Mouse (Mus musculus): ENCODE measurements around the gene Arhgap8. TPM values are rescaled to one million over a fixed set of nuclear protein-coding genes. Genes with fewer than 3 reads are reported as not detected.

Arhgap8 gene
- total and polyA plus RNA-seq, 3 experiments = 0.08 TPM; not detected in 2

DNA sequence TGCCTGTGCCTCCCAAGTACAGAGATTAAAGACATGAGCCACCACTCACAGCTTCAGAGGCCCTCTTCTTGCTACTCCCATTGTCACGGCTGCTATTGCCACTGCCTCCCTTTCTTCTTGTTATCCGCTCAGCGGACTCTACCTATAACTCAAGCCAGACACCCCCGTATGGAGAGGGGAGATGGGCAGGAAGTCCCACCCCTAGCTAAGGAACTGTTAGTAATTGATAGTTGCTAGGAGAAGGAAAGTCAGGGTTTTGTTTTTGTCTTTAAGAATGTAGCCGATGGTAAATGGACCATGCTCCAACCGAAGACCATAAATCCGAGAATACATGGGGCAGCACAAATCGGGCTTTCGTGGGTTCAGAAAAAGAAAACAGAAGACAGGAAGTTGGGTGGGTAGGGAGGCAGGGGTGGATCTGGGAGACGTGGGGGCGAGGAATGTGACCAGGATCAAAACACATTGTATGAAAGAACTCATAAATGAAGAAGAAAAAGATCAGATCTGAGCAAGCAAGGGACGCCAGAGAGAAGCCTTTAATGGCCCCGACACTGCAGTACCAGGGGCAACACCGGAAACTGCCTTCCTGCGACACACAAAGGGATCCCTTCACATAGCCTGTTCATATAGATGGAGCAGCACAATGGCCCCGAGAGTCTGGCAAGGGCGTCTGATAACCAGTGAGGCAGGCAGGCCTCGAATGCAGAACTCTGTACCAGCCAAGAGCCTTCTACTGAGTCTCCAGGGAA, 12.0 kb downstream of the Arhgap8 start:
- Histone ChIP-seq H3K4me1 (ENCODE audit: control insufficient read depth in 1 of 2, insufficient read depth in 2 of 2) (peaks cover 20 to 35% of the 10 kb centered on the region in 2 experiments), H3K4me3 (replicated peaks in 1 of 3; ENCODE audit: low read depth in 2 of 3, low read length in 2 of 3, poor library complexity in 1 of 3) (no peak overlapping the region), H3K27ac (ENCODE audit: insufficient read depth, low read depth) (no peak overlapping the region), H3K79me2 (replicated peaks; ENCODE audit: control insufficient read depth, extremely low read depth, insufficient read depth, poor library complexity, severe bottlenecking) (no peaks in the 10 kb centered on the region), H3K9me3 (replicated peaks; ENCODE audit: low read length) (peaks cover 3% of the 10 kb centered on the region), H3K4me2 (ENCODE audit: insufficient read depth, low read depth, poor library complexity, severe bottlenecking) (no peak overlapping the region), H3K27me3 (replicated peaks) (peaks cover 2% of the 10 kb centered on the region), H3K36me3 (replicated peaks in 1 of 2; ENCODE audit: control insufficient read depth in 1 of 2, insufficient read depth in 1 of 2, low read length in 1 of 2) (no peaks in the 10 kb centered on the region), H3K9ac (ENCODE audit: insufficient read depth, low read depth) (no peak overlapping the region)
- DNase-seq (ENCODE audit: extremely low read depth) = no peak
- in situ Hi-C loops (cut with MboI; ENCODE audit: low pct_ligation_motif_present, low pct_unique_long_range_greater_than_20kb, low sequenced_read_pairs) (no loop called here), dilution Hi-C loops (cut with MboI; ENCODE audit: extremely low pct_ligation_motif_present, extremely low pct_unique_long_range_greater_than_20kb, low sequenced_read_pairs) (no loop called here)
- no peak for TF ChIP-seq TBP (conservative IDR thresholded peaks at IDR 0.05; ENCODE audit: low read depth, low read length)
- no peak for TF ChIP-seq MYC (IDR thresholded peaks at IDR 0.05; ENCODE audit: low read depth, low read length)
- no peak for TF ChIP-seq RCOR1 (conservative IDR thresholded peaks at IDR 0.05; ENCODE audit: low read depth, low read length)
- no peak for TF ChIP-seq CHD1 (IDR thresholded peaks at IDR 0.05; ENCODE audit: low read depth, low read length)
- TF ChIP-seq EP300 (IDR thresholded peaks at IDR 0.05; ENCODE audit: low read length) = no peak
- no peak for TF ChIP-seq USF1 (IDR thresholded peaks at IDR 0.05; ENCODE audit: low read depth, low read length)
- TF ChIP-seq KAT2A (IDR thresholded peaks at IDR 0.05; ENCODE audit: insufficient replicate concordance, low read length) = no peak
- TF ChIP-seq NRF1 (IDR thresholded peaks at IDR 0.05; ENCODE audit: low read depth, low read length) = no peak
- no peak for TF ChIP-seq PAX5 (IDR thresholded peaks at IDR 0.05; ENCODE audit: low read length)
- TF ChIP-seq BHLHE40 (IDR thresholded peaks at IDR 0.05; ENCODE audit: low read depth, low read length) = no peak

DNA sequence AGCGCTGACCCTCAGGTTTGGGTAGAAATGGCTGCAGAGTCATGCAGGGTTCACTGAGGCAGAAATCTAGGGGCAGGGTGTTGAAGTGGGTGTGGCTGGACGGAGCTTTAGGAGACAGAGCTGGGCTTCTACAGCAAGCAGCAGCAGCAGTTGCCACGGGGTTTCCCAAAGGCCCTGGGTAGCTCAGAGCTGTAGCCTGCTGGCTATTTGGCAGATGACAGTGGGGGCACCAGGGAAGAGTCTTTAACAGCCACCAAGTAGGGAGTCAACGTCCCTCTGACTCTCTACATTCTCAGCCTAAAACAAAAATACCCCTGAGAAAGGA, 12.5 kb downstream of the Arhgap8 start:
- dilution Hi-C loops (cut with MboI; ENCODE audit: extremely low pct_ligation_motif_present, extremely low pct_unique_long_range_greater_than_20kb, low sequenced_read_pairs) (no loop called here), in situ Hi-C loops (cut with MboI; ENCODE audit: low pct_ligation_motif_present, low pct_unique_long_range_greater_than_20kb, low sequenced_read_pairs) (no loop called here)
- Histone ChIP-seq H3K4me2 (ENCODE audit: insufficient read depth, low read depth, poor library complexity, severe bottlenecking) (no peak overlapping the region), H3K9me3 (replicated peaks; ENCODE audit: low read length) (peaks cover 3% of the 10 kb centered on the region), H3K4me1 (ENCODE audit: control insufficient read depth in 1 of 2, insufficient read depth in 2 of 2) (peaks cover 20 to 37% of the 10 kb centered on the region in 2 experiments), H3K79me2 (replicated peaks; ENCODE audit: control insufficient read depth, extremely low read depth, insufficient read depth, poor library complexity, severe bottlenecking) (no peaks in the 10 kb centered on the region), H3K9ac (ENCODE audit: insufficient read depth, low read depth) (no peak overlapping the region), H3K27ac (ENCODE audit: insufficient read depth, low read depth) (no peak overlapping the region), H3K27me3 (replicated peaks) (peaks cover 2% of the 10 kb centered on the region), H3K36me3 (replicated peaks in 1 of 2; ENCODE audit: control insufficient read depth in 1 of 2, insufficient read depth in 1 of 2, low read length in 1 of 2) (no peaks in the 10 kb centered on the region), H3K4me3 (replicated peaks in 1 of 3; ENCODE audit: low read depth in 2 of 3, low read length in 2 of 3, poor library complexity in 1 of 3) (no peak overlapping the region)
- DNase-seq (ENCODE audit: extremely low read depth) = no peak
- TF ChIP-seq MYC (IDR thresholded peaks at IDR 0.05; ENCODE audit: low read depth, low read length) (no peak), JUND (conservative IDR thresholded peaks at IDR 0.05; ENCODE audit: low read depth, low read length) (no peak), RAD21 (IDR thresholded peaks at IDR 0.05; ENCODE audit: low read depth, low read length) (peak; percentile 1; the same call in 1 of the 2 replicates)
